Mouse (Mus musculus) T-cell, adult 2 months (primary cell): ENCODE measurements around the gene Hmg20b.

ENCODE experiments used
- DNase-seq: peaks from one replicate; pipeline ENCODE4 v3.0.0; 2022; ENCODE audit warnings: low spot score

The Hmg20b gene

DNA sequence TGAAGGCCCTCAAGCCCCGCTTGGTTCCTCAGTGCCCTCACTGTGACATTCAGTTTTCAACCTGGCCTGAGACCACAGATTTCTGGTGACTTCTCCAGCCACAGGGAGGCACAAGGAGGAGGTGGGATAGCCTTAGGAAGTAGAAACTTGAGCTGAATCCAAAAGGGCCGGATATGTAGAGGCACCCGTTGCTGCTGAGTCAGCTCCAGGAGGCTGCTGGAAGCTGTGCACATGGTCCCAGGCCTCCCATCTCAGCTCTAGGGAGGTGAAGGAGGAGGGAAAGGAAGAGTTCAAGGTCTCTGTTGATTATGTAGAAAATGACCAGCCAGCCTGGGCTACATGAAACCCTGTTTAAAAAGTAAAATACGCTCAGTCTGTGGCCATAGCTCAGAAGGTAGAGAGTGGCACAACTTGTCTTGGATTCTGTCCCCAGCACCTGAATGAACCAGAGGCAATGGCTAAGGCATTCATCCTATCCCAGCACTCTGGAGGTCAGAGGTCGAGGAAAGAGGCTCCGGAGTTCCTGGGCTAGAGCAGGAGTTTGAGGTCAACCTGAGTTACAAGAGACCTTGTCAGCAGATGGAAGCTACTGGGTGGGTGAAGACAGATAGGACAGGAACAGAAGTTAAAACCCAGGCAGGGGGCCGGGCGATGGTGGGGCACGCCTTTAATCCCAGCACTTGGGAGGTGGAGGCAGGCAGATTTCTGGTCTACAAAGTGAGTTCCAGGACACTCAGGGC, 4.6 kb upstream of the Hmg20b start:
- DNase-seq, result no peak

DNA sequence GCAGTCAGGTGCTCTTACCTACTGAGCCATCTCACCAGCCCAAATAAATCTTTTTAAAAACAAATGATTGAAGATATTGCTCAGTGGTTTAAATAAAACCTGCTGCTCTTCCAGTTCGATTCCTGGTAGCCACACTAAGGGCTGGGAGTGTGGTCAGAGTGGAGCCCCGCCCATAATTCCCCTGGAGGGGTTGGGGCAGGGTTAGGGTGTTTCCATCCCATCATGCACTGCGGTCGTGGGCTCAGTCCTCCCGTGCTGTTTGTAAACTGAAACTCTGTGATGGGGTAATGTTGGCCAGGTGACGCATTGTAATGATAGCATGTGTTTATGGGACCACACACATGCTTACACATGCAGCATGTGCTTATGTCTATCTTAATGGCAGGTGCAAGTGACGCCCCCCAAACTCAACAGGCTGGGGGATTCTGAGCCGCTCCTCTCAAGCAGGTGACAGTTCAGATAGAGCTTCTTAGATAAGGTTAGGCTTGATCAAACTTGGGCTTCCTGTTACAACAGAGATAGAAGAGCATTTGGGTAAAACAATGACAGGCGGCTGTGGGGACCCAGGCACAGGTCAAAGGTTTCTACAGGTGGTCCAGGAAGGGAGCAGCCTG, 1.5 kb upstream of the Hmg20b start:
- peak; percentile 66 for DNase-seq

DNA sequence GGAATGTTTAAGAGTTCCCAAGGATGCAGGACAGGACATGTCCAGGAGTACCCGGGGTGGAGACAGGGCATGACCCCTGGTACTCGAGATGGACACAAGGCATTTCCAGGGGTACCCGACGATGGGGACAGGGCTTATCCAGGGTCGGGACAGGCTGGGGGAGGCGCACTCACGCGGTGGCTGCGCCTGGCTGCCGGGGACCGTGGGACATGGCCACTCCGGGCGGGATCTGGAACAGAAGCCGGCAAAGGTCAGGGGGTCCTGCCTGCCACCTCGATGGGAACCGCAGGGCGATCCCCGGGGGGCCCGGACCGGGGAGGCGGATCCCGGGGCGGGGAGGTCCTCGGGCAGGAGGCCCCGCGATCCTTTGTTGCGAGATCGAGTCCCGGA, 324 bp downstream of the Hmg20b start:
- DNase-seq, result no peak

DNA sequence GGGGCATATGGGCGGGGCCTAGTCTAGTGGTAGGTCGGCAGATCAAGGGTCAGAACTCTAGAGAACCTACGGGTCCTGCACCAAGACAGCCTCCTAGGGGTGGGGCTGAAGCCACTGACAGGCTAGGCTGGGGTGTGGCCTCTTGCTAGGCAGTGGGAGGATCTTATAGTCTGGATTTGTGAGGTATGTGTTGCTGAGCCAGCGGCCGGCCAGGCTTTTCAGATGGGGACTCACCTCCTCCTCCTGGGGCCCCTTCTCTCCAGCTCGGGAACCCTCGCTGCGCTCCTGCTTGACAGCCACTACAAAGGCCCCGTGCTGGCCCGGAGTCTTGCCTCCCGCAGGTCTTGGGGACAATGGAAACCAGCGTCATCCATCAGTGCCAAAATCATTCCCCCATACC, 1.1 kb downstream of the Hmg20b start:
- DNase-seq, result no peak

DNA sequence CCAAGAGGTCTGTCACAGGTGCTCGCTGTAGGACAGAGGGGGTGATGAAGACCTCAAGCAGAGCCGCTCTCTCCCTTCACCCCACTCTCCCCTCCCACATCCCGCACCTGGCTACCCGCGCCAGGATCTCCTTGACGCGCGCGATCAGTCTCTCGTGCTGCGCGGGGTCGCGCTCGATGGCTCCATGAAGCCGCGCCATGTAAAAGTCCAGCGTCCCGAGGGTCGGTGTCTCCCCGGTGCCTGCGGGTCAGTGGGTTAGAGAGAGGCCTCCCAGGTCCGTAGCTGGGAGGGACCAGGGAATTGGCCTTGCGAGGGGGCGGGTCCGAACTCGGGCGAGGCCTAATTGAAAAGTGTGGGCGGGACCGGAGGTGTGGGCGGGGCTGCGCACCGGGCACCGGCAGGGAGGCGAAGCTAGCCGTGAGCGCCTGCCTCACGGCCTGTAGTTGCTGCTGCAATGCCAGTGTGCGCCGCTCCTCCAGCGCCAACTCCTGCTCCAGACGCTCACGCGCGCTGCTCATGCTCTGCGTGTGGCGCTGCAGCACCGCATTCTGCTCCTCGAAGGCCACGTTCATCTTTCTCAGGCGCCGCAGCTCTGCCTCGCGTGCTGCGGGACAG, 3.7 kb downstream of the Hmg20b start:
- DNase-seq, result peak; percentile 50

DNA sequence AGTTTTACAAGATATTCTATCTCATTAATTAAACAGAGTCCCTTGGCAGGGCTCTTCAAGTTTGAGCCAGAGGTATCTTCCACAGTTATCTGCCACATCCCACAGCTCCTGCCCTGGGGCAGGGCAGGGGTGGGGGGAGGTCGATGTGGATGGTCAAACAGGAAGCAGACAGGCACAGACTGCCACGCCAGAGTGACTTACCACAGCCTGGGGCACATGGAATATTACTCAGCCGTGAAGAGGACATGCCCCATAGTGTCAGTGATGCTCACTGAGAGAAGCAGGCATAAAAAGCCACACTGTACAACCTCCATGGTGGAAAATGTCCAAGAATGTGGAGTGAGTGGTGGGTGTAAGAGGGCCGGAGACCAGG, 5.1 kb downstream of the Hmg20b start:
- DNase-seq, result no peak

DNA sequence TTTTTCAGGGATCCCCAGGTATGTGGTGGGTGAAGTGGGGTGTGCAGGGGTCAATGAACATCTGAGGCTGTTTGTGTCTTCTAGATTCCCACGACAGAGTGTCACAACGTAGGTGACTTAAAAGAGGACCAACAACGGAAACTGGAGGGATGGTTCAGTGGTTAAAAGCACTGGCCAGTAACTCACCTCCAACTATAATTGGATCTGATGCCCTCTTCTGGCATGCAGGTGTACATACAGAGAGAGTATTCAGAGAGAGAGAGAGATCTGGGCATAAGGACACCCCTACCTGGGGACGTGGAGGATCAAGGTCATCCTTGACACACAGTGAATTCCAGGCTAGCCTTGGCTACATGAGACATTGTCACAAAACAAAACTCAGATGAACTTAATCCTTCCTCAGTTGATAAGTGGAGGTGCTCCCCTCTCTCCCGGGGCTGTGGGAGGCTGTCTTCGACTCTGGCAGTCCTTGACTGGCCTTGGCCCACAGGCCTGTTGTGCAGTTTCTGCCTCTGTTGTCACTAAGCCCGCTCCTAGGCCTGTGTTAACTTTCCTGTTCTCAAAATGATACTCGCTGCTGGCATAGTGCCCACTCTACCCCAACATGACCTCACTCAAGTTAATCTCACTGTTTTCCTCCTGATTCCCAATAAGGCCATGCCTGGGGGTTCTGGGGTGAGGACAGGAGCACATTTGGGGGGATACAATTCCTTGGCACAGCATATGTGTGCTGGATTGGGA, 5.7 kb downstream of the Hmg20b start:
- DNase-seq, result no peak

DNA sequence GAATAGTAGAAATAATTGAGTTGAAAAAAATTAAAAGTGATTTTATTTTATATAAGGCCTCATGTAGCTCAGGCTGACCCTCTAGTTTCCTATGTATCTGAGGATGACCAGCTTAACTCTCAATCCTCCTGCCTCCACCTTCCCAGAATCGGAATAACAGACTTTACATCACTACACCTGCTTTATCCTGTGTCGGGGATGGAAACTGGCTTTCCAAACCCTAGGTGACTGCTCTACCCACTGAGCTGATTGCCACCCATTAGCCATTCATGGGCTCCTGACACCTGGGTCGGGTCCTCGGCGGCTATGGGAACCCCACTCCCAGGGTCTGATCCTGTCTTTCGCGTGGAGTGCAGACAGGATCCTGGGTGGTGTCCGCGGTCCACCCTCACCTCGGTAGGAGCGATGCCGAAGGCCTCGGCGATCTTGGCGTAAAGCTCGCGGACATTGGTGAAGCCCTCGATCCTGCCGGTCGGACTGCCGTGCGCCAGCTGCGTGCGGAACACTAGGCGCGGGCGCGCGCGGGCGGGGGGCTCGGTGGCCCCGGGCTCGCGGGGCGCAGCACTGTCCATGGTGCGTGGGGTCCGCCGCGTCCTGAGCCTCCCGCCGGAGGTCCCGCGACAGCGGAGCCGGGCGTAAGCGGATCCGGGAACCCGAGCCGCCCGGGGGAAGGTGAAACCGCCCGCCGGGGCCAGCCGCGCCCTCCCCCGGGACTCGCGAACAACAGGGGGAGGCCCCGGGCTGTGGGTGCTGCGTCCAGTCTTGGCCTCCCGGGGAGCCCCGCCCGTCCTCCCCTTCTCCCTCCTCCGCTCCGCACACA, 7.4 kb downstream of the Hmg20b start, which contains the start of gene Gipc3:
Gipc3 (minus strand) TSS at position 581 of the 820 bp plus-strand sequence.
- no peak for DNase-seq

DNA sequence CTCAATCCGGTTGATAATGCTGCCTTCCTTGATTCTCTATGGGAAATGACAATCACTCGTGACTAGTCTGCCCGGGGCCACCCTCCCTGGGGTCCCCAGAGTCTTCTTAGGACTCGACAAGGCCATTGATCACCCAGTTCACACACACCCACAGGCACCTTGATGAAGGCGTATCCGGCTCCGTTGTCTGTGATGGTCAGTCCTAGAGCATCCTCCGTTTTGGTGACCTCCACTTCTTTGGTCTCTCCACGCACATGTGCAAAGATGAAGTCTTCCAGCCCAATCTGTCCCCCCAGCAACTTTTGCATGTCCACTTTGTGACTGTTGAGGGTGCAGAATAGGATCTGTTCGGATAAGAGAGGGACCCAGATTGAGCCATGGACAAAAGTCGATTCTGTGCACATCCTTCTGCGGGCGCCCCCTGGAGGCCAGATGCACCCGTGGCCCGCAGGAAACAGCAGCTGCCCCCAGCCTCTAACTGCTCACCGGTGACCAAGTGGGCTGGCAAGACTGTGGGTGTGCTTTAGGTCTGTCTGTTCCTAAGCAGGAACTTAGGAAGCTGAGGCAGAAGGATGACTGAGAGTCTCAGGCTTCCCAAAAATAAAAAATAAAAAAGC, 8.8 kb downstream of the Hmg20b start:
- DNase-seq, result peak; percentile 70

DNA sequence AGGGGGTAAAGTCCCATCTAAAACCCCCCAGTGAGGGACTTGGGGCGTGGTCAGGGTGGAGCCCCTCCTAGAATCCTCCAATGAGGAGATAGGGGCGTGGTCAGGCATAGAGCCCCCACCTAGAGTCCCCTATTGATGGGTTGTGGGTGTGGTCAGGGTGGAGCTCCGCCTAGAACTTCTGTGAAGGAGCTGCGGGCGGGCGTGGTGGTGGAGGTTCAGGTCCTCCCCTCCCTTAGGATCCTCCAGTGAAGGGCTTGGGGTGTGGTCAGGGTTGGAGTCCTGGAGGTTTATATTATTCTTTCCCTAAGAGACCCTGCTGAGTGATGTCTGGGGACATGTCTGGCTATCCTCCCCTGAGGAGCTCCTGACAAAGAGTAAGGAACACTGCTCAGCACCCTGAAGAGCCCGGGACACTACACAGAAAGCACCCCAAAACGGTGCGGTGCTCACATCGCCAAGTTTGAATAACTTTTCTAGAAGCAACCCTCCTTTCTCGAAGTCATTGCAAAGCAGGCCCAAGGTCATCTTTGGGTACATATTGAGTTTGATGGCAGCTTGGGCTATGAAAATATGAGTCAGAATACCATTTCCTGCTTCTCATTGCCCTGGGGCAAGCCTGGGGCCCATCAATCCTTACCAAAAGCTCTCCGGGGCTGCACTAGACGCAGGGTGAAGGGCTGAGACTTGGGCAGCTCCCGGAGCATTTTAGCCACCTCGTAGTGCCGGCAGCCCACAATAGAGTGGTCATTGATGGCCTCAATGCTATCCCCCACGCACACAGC, 9.5 kb downstream of the Hmg20b start:
- DNase-seq, result no peak

DNA sequence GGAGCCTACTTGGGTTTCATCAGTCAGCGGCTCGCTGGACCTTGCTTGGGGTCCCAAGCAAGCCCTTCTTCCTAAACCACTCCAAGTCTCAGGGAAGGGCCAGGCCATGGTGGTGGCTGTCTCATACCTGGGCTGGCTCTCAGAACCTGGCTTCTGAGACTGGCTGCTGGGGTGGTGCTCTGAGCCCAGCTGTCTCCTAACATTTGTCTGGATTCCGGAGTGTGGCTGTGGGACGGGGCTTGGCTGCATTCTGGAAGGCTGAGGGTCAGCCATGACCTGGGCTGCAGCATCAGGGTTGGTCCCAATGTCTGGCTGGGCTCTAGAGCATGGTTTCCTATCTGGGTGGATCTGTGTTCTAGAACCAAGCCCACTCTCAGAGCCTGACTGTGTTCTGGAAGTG, 13.7 kb downstream of the Hmg20b start:
- no peak for DNase-seq

DNA sequence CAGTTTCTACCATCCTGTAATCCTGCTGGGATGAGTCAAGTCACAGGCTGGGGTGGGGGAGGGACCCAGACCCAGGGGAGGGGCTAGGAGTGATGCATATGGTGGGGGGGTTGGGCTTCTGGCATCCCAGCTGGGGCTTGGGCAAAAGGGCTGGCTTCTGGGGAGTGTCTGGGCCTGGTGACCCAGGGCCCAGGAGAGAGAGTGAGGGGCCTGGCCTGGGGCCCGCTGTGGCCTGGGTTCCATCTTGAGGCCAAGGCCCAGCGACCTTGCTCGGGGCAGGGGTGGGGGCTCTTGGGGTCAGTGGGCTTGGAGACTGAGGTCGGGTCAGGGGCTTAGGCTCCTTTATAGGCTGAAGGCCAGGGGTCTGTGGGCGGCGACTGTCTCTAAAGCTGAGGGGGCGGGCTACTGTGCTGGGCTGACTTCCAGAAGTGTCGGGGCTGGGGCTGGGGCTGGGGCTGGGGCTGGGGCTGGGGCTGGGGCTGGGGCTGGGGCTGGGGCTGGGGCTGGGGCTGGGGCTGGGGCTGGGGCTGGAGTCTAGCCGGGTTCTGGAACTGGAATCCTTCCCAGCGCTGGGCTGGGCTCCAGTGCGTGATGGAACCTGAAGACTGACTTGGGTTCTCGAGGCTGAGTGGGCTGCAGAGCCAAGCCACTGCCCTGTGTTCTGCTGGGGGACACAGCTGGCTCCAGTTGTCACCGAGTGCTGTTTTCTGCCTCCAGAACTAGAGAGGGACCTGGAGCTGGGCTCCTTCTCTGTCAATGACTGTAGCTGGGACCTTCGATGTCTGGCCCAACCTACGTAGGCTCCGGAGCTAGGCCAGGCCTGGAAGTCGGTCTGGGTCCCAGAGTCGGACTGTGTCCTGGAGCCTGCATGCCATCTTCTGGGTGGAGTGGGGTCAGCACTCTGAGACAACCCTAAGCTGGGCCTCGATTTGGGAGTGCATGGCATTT, 14.6 kb downstream of the Hmg20b start:
- no peak for DNase-seq

DNA sequence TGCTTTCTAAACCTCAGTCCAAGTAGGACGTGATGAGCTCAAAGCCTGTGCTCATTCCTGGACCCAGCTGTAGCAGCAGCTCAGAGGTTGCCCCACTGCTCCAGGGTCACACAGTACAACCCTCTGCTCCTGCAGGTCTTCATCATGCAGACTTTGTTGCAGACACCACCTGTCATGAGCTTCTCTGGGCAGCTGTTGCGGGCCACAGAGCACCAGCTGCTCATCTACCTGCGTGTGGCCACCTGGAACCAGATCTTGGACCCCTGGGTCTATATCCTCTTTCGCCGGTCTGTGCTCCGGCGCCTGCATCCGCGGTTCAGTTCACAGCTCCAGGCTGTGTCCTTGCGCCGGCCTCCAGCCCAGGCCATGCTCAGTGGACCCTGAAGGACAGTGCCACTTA, 16.0 kb downstream of the Hmg20b start:
- no peak for DNase-seq

DNA sequence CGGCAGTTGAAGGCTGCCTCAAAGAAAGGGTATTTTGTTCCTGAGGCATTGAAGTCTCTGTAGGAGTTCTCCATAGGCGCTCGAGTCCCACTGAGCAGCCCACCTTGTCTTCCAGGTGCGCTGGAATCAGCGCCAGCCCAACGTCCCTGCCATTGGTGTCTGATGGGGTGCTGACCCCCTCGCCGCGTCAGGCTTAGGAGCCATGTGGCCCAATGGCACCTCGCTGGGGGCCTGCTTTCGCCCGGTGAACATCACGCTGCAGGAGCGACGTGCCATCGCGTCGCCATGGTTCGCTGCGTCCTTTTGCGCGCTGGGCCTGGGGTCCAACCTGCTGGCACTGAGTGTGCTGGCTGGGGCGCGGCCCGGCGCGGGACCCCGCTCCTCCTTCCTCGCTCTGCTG, 18.0 kb downstream of the Hmg20b start:
- no peak for DNase-seq

DNA sequence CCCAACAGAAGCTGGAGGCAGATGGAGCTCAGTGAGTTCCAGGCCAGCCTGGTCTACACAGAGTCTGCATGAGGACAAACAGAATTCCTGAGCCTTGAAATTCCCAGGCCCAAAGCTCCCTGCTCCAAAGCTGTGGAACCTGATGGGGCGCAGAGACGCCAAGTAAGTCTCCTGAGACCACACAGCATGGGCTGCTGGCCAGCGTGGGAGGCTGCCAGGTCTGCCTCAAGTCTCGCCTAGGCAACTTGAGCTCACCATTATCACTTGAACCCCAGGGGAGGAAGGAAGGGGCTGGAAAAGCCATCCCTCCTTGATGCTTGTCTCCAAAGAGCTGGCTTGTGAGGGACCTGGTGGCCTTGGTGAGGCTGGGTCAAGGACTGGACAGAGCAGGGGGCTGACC, 20.3 kb downstream of the Hmg20b start:
- DNase-seq, result no peak

DNA sequence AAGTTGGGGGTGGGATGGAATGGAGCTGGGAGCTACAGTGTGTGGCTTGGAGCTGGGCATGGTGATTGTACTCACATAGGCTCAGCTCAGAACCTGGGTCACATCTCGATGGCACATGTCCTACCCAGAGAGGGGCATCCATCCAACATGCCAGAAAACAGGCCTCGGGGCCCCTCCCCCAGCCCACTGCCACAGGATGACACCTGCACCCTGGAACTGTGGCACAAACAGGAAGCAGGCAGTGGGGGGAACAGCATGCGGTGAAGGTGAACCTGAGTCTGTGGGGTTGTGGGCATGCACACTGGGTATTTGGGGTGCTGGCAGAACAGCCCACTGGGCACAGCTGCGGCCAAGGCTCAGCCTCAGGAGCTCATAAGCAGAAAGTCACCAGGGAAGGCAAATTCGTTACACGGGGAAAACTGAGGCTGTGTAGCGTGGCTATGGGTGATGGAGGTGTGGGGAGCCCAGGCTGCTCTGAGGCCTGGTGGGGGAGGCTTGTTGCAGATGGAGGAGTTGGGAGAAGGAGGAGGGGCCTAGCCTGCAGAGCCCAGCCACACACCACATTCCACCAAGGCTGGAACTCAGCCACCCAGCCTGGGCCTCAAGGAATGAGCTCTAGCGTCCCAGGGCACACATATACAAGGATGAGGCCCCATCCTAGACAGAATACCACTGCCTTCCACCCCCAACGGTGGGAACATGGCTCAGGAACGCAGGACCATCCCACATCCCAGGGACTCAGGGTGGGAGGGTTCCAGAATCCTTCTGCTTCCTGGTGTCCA, 20.9 kb downstream of the Hmg20b start:
- DNase-seq, result peak; percentile 79

DNA sequence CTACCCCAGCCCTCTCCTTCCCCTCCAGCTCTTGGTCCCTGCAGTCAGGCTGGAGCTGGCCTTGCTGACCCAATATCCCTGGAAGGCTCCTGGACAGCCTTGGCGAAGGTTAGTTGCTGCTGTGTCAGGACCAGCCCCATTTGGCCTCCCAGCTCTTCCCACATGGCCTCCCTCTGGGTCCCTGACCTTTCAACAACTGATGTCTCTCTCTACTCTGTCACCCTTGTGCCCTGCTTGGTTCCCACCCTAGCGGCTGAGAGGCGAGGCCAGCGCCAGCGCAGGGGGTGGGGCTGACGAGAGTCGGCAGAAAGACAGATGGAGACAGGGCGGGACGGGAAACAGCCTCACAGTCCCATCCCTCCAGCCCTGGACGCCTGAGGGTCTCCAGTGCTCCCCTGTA, 21.9 kb downstream of the Hmg20b start, which contains the start of gene Tbxa2r:
Tbxa2r (plus strand) TSS at position 346 of the 400 bp plus-strand sequence.
- DNase-seq, result peak; percentile 65

DNA sequence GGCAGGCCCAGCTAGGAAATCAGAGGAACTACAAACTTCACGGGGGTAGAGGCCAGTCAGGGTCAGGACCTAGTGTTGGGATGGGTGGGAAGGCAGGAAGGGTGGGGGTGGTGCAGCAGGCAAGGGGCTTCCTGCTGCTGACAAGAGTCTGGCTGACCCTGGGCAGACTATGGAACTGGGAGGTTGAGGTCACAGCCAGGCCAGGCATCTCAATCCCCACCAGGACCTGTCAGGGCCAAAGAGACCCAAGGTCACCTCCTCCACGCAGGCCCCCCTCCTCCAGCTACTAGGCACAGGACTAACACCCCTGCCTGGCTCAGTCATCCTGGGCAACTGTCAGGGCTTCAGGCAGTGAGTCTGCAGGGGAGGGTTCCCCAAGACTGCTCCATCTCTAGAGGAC, 22.3 kb downstream of the Hmg20b start:
- no peak for DNase-seq

DNA sequence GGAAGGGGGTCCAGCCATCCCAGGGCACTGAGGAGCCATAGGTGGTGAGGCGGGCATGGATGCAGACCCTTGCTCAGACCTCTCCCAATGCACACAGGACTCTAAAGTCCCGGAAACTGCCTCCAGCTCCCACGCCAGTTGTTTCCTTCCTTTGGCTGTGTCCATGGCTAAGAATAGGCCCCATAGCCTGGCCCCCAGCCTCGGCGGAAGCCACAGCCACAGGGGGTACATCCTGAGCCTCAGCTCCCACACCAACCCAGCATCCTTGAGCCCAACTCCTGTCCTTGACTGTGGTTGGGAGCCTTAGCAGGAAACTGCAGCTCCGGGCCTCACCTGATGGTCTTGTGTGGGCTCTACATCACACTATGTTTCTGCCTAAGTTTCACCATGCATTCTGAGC, 23.4 kb downstream of the Hmg20b start:
- no peak for DNase-seq
